Mouse (Mus musculus) gonadal fat pad, adult 2 months (tissue): ENCODE data around the gene Josd1. TPM values are rescaled to one million over a fixed set of nuclear protein-coding genes. Genes with fewer than 3 reads are reported as not detected.
"Not testable (repeated sequence)": the region's sequence is repeated elsewhere in the genome, so short reads cannot be mapped to it uniquely, and the experiment has no call there.

Experiments used
- DNase-seq: peaks from one replicate; pipeline ENCODE4 v3.0.0-alpha.2; 2012; ENCODE audit warnings: low read depth
- polyA plus RNA-seq: library from polyadenylated mRNA; depleted of rRNA; stranded (reverse); fragments of >200 nt; gene quantifications from 2 replicates; pipeline ENCODE4 v1.2.3, GENCODE M21; 2012

Josd1 gene
- polyA plus RNA-seq, 1 experiment = 23.7 TPM

DNA sequence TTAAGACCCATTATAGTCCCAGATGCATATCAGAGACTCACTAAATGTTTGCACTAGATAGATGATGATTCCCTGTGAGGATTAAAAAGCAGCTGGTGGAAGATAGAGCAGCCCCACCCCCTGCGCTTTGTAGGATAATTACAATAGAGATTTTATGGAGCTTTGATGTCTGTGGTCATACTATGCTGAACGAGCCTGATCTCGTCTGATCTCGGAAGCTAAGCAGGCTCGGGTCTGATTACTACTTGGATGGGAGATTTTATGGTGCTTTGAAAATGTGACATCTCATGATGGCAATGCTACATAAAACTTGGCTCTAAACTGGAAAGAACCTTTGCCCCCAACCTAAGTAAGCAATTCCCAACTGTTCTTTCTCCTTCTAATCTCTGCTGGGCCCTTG, 4.6 kb upstream of the Josd1 start:
- no peak for DNase-seq

- DNase-seq = no peak
Observed at GRCm38 (mm10) chr15:79691023-79691508, 3.3 kb upstream of the Josd1 start.

DNA sequence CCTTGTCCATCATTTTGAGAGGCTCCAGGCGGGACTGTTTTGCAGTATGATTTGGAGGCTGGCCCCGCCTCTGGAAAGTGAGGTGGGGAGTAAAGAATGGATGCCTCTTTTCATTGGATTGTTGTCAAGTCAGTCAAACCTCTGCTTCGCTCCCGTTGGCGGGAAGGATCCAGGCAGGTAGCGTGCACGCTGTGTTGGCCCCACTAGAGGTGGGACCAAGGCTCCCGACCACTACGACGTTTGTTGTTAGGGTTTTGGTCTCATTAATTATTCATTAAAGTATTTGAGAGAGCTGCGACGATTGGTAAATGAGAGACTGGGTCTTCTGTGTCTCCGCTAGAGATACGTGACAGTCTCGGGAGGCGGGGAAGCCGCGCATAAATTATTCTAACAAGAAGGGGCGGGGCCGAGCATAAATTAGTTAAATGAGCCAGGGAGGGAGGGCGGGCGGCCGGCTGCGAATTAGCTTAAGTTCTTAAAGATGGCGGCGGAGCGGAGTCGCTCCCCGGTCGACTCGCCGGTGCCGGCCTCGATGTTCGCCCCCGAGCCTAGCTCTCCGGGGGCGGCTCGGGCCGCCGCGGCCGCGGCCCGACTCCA, 2.8 kb upstream of the Josd1 start, which contains the start of gene Gtpbp1:
Gtpbp1 (plus strand) TSS at position 420 of the 597 bp plus-strand sequence.
- DNase-seq = peak; percentile 99

- DNase-seq = no peak
Observed at GRCm38 (mm10) chr15:79689662-79690425, 2.1 kb upstream of the Josd1 start.

DNA sequence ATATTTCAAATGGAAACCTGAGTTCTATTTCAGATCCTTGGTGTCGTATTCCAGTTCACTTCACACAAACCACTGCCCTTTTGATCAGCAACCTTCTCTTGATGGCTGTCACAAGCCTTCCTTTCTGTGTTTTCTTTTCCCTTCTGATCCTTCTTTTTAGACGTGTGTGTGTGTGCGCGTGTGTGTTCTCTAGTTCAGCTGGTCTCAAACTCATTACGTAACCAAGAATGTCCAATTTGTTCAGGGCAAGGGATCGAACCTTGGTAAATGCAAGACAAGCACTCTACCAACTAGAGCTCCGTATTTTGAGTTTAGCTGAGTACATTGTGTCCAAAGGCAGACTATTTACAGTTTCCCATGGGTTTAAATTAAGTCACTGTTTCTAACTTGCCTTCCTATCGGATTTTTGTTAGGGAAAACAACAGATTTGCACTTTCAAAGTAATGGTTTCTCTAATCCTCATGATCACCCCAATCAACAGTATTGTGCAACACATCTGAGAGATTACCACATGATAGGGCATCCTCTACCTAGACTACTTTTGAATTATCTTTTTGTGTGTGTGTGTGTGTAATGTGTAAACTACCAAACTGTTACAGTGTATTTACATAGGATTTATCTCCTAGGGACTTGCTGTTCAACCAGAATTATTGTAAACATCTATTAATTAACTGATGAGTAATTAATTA, 693 bp upstream of the Josd1 start:
- no peak for DNase-seq

DNA sequence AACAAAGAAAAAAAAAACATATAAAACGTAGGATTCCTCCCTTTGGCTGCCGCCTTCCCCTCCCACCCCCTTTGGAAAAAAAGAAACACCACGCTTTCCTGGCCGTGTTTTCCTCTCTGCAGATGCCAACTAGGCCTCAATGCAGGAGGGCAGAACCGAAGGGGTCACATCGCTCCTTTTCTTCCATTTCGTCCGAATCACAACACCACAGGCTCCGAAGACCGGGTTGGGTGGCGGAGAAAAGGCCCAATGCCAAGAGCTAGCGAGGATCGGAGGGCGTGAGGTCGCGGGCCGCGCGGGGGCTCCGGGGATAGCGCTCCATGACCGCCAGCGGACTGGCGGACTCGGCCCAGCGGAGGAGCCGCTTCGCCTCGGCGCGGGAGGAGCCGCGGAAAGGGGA, 544 bp downstream of the Josd1 start:
- DNase-seq = no peak

DNA sequence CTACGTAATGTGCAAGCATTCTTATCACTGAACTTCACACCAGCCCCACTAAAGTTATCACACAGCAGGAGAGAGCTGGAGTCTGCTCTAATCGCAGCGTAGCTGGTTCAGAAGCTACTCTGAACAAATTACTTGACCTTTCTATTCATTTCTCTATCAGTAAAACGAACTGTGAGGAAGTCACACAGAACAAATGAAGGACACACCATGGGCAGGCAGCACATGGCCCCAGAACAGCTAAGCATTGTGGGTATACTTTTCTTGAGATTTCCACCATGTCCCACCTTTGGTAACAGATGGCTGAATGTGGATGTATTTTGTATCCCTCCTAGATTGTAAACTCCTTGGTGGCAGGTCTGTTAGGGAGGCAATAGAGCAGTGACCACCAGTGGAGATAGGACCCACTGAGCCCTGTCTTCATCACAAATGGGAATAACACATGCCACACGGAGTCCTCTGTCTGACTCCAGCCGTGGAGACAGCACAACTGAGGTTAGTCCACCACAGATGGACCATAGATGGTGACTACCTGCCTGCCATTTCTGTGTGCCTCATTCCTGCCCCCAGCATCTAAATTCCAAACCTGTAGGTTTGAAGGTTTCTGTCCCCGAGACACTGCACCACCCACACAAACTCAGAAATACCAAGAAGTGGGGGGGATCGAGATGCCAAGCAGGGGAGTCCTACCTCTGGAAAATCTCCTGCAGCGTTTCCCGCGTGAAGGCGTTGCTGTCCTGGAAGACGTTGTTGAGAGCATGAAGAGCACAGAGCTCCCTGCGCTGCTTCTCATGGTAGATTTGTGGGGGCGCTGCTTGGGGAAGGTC, 1.5 kb downstream of the Josd1 start:
- no peak for DNase-seq

GRCm38 (mm10) chr15:79685141-79685641, 2.5 kb downstream of the Josd1 start:
- no peak for DNase-seq

GRCm38 (mm10) chr15:79684616-79685015, 3.1 kb downstream of the Josd1 start:
- no peak for DNase-seq

GRCm38 (mm10) chr15:79683707-79684465, 3.8 kb downstream of the Josd1 start:
- DNase-seq = no peak

- no peak for DNase-seq
Observed at GRCm38 (mm10) chr15:79683146-79683545, 4.6 kb downstream of the Josd1 start.

DNA sequence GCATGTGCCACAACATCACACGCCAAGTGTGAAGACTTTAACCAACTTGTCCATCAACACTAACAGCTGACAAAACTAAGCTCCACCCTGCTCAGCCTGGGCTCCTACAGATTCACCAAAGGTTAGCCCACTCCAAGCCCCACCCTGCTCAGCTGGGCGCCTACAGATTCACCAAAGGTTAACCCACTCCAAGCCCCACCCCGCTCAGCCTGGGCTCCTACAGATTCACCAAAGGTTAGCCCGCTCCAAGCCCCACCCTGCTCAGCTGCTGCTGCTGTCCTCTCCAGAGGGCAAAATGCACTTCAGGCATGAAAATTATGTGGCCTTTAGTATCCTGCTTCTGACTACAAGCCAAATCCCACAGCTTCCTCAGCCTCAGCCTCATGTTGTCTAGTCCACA, 5.7 kb downstream of the Josd1 start:
- DNase-seq = no peak

DNA sequence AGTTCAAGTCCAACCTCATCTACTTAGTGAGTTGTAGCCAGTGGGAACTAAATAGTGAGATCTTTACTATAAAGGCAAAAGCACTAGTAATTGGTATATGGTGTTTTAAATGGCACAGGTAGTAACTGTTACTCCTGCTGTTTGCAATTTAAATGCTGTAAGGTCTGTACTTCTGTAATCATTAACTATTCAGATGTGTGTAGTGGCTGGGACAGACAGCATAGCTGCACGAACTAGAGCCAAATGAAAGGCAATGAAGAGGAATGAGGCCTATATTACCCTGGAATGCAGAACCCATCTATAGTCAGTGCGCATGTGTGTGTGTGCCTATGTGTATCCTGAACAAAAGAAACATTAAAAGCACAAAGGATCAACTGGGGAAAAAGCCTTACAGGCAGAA, 9.8 kb downstream of the Josd1 start:
- DNase-seq = no peak

DNA sequence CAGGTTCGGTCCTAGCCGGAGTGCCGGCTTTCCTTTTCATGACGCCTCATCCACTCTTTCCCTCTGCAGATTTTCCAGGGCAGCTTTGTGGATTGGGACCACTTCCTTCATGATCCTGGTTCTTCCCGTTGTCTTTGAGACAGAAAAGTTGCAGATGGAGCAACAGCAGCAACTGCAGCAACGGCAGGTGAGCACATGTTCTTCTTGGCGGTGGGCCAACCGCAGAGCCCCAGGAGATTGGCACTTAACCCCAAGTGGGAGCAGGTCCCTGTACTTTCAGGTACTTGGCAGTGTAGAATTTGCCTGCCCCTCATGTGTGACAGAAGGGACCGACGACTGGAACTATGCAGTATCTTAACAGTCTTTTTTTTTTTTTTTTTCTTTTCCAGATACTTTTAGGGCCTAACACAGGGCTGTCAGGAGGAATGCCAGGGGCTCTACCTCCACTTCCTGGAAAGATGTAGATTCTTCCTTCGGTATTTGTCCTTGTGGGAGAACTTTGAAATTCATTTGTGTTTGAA, 15.8 kb downstream of the Josd1 start:
- DNase-seq = not testable (repeated sequence)

DNA sequence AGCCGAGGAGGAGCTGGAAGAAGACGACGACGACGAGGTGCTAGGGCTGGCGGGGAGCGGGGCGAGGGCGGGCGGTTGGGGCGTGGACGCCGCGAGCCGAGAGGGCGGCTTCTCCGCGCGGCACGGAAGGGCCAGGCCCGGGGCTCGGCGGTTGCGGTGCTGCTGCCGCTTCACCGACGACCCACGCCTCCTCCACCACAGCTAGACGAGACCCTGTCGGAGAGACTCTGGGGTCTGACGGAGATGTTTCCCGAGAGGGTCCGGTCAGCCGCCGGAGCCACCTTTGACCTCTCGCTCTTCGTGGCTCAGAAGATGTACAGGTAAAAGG, 16.8 kb downstream of the Josd1 start:
- no peak for DNase-seq

DNA sequence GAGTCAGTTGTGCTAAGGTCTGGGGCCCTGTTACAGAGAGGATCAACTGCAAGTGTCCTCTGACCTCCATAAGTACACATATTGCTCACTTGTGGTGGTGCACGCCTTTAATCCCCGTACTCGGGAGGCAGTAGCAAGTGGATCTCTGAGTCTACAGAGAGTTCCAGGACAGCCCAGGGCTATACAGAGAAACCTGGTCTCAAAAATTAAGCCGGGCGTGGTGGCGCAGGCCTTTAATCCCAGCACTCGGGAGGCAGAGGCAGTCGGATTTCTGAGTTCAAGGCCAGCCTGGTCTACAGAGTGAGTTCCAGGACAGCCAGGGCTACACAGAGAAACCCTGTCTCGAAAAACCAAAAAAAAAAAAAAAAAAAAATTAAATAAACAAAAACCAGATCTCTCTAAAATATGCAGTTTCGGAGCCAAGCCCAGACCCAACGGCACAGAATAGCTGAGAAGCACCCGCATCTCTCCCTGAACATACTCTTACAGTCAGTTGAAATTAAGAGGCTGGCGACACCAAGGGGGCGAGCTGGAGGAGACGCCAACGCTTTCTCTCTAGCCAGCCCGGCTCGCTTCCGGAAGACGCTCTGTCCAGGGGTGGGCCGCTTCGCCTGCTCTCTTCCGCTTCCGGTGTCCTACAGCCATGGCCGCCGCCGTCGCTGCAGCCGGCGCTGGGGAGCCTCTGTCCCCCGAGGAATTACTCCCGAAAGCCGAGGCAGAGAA, 17.3 kb downstream of the Josd1 start, which contains the start of gene Tomm22:
Tomm22 (plus strand) TSS at position 613 of the 723 bp plus-strand sequence.
- no peak for DNase-seq

DNA sequence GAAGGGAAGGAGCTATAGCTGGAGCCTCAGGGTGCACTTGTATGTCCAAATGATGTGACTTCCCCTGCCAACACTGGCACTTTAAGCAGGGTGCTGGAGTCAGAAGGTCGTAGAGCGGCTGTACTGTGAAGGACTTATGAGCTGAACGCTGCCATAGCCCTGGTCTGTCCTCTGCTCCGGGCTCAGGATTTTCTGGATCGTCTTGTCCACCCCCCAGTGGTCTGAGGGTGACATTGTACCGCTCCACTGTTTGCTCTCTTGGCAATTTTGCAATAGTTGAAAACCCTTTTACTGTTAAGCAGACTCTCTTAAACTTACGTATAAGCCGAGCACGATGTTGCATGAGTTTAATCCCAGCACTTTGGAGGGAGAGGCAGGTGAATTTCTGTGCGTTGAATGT, 18.5 kb downstream of the Josd1 start:
- no peak for DNase-seq

DNA sequence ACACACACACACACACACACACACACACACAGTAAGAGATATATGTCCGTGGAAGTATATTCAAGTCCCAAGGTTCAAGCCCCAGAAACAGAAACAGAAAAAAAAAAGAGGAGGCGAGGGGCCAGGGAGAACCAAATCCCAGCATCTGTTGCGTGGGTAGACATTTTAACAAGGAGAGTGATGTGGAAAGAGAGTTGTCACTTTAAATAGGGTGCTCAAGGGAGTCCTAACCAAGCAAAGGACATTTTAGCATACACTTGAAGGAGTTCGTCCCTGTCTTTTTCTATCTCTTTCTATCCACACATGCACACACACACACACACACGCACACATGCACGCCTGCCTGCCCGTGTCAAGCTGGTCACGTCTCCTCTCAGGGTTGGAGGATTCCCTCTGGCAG, 23.1 kb downstream of the Josd1 start:
- DNase-seq = no peak

DNA sequence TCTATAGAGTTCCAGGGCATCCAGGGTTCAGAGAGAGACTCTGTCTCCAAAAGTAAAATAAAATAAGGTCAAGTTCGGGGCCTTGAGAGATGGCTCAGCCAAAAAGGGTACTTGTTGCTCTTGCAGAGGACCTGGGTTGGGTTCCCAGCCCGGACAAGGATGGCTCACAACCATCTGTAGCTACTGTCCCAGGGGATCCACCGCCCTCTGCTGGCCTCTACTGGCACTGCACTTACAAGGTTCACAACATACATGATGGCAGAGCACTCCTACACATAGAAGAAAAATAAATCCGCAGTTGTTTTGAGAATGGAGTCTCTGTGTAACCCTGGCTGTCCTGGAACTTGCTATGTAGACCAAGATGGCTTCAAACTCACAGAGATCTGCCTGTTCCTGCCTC, 25.9 kb downstream of the Josd1 start:
- DNase-seq = no peak
